15 mouse cellular contexts compared by ENCODE assay signal in genomic region chr15:30383075-30383842, GRCm38 (mm10).
DNase-seq lines count a peak whose midpoint lies in the region; ATAC-seq lines count a peak whose summit lies in the region.
"Had no signal": no experiment of that assay in that cellular context is flagged by ENCODE, and none has a peak within 500 bp of the region (broad histone marks: within the 10 kb centered on the region; RNA-seq: fewer than 3 reads in every experiment).

No protein-coding gene starts in this region.

- no peak overlapping the region for H3K4me2 ChIP-seq in hindbrain, embryonic 15.5 days
- H3K4me2 ChIP-seq in hindbrain, embryonic 16.5 days (ENCODE audit: low read length) = no peak overlapping the region
- no peak overlapping the region for H3K4me2 ChIP-seq in embryonic facial prominence, embryonic 14.5 days (ENCODE audit: low read depth, low read length)
- H3K4me2 ChIP-seq in lung, embryonic 16.5 days (ENCODE audit: low read depth, low read length) = peak overlapping the region; percentile 26; the same call in 1 of the 2 replicates
- no peak overlapping the region for H3K4me2 ChIP-seq in intestine, embryonic 16.5 days (ENCODE audit: low read depth, low read length)
- H3K4me2 ChIP-seq: embryonic facial prominence, embryonic 12.5 days; stomach, embryonic 15.5 days had no signal

- H3K4me1 ChIP-seq in hindbrain, embryonic 15.5 days (replicated peaks) = peaks cover 17% of the 10 kb centered on the region
- H3K4me1 ChIP-seq in hindbrain, embryonic 16.5 days (ENCODE audit: control insufficient read depth, insufficient read depth, low read depth, low read length) = peaks cover 5% of the 10 kb centered on the region; the same call in 1 of the 2 replicates
- peaks cover 5% of the 10 kb centered on the region; the same call in 1 of the 2 replicates for H3K4me1 ChIP-seq in embryonic facial prominence, embryonic 14.5 days (ENCODE audit: control insufficient read depth, insufficient read depth, low read length)
- H3K4me1 ChIP-seq in lung, embryonic 16.5 days (replicated peaks; ENCODE audit: control insufficient read depth, insufficient read depth, low read length) = peaks cover 19% of the 10 kb centered on the region
- no peaks in the 10 kb centered on the region for H3K4me1 ChIP-seq in intestine, embryonic 16.5 days (ENCODE audit: control insufficient read depth, insufficient read depth, low read length)
- H3K4me1 ChIP-seq: embryonic facial prominence, embryonic 12.5 days; stomach, embryonic 15.5 days had no signal

- no peak overlapping the region for H3K4me3 ChIP-seq in hindbrain, embryonic 15.5 days
- H3K4me3 ChIP-seq in hindbrain, embryonic 16.5 days (ENCODE audit: low read length) = no peak overlapping the region
- H3K4me3 ChIP-seq in embryonic facial prominence, embryonic 14.5 days (ENCODE audit: low read depth, low read length) = no peak overlapping the region
- no peak overlapping the region for H3K4me3 ChIP-seq in lung, embryonic 16.5 days (ENCODE audit: low read length)
- no peak overlapping the region for H3K4me3 ChIP-seq in intestine, embryonic 16.5 days (ENCODE audit: low read length)
- H3K4me3 ChIP-seq: embryonic facial prominence, embryonic 12.5 days; gastrocnemius, adult 2 months; stomach, embryonic 15.5 days had no signal

- no peak overlapping the region for H3K9ac ChIP-seq in hindbrain, embryonic 15.5 days
- H3K9ac ChIP-seq in hindbrain, embryonic 16.5 days (ENCODE audit: low read depth, low read length) = no peak overlapping the region
- no peak overlapping the region for H3K9ac ChIP-seq in embryonic facial prominence, embryonic 14.5 days (ENCODE audit: low read depth, low read length)
- H3K9ac ChIP-seq in lung, embryonic 16.5 days (ENCODE audit: low read length) = no peak overlapping the region
- no peak overlapping the region for H3K9ac ChIP-seq in intestine, embryonic 16.5 days (ENCODE audit: low read depth, low read length)
- H3K9ac ChIP-seq: embryonic facial prominence, embryonic 12.5 days; liver, embryonic 14.5 days; stomach, embryonic 15.5 days had no signal

- no peaks in the 10 kb centered on the region for H3K9me3 ChIP-seq in hindbrain, embryonic 15.5 days
- H3K9me3 ChIP-seq in hindbrain, embryonic 16.5 days (ENCODE audit: control insufficient read depth, low read length) = no peaks in the 10 kb centered on the region
- H3K9me3 ChIP-seq in embryonic facial prominence, embryonic 14.5 days (ENCODE audit: control insufficient read depth, low read length) = no peaks in the 10 kb centered on the region
- no peaks in the 10 kb centered on the region for H3K9me3 ChIP-seq in lung, embryonic 16.5 days (ENCODE audit: control insufficient read depth, low read length)
- H3K9me3 ChIP-seq in intestine, embryonic 16.5 days (ENCODE audit: control insufficient read depth, low read length) = no peaks in the 10 kb centered on the region
- H3K9me3 ChIP-seq: embryonic facial prominence, embryonic 12.5 days; stomach, embryonic 15.5 days had no signal

- WGBS in hindbrain, embryonic 15.5 days = 21% methylated on average over 9 of the region's 9 CpGs
- 23% methylated on average over 9 of the region's 9 CpGs for WGBS in hindbrain, embryonic 16.5 days
- 22% methylated on average over 9 of the region's 9 CpGs for WGBS in embryonic facial prominence, embryonic 14.5 days
- 18% methylated on average over 9 of the region's 9 CpGs for WGBS in lung, embryonic 16.5 days
- 31% methylated on average over 9 of the region's 9 CpGs for WGBS in intestine, embryonic 16.5 days

- peak; percentile 92 for DNase-seq in Muller cell, postnatal 12 days (ENCODE audit: inconsistent ontology term)
- DNase-seq in embryonic facial prominence, embryonic 14.5 days (ENCODE audit: low spot score) = peak; percentile 61
- no peak for DNase-seq in thymus, postnatal 36 days
- no peak for DNase-seq in gastrocnemius, postnatal 25 days
- DNase-seq: gastrocnemius, adult 2 months; kidney, postnatal 14 days; right cerebral cortex, postnatal 14 days had no signal

- H3K27ac ChIP-seq in hindbrain, embryonic 15.5 days (replicated peaks) = 0 out of 2 replicates have a peak overlapping the region, but pooled peaks have one; percentile 10
- no peak overlapping the region for H3K27ac ChIP-seq in hindbrain, embryonic 16.5 days (ENCODE audit: low read depth, low read length)
- 0 out of 2 replicates have a peak overlapping the region, but pooled peaks have one; percentile 29 for H3K27ac ChIP-seq in embryonic facial prominence, embryonic 14.5 days (replicated peaks; ENCODE audit: low read depth, low read length)
- peak overlapping the region; percentile 55; the same call in 1 of the 2 replicates for H3K27ac ChIP-seq in lung, embryonic 16.5 days (ENCODE audit: low read length)
- H3K27ac ChIP-seq in intestine, embryonic 16.5 days (ENCODE audit: low read length) = no peak overlapping the region
- H3K27ac ChIP-seq: embryonic facial prominence, embryonic 12.5 days; gastrocnemius, adult 2 months; liver, embryonic 14.5 days; stomach, embryonic 15.5 days had no signal

- no peak for ATAC-seq in hindbrain, embryonic 15.5 days (ENCODE audit: low FRiP score, low read depth)
- no peak for ATAC-seq in hindbrain, embryonic 16.5 days
- ATAC-seq in embryonic facial prominence, embryonic 14.5 days (ENCODE audit: low read depth) = peak; percentile 62; the same call in 1 of the 2 replicates
- peak; percentile 88 for ATAC-seq in lung, embryonic 16.5 days (ENCODE audit: low read depth)
- no peak for ATAC-seq in intestine, embryonic 16.5 days
- ATAC-seq: activated CD4-positive, CD25-positive, alpha-beta regulatory T cell, adult 4 months had no signal

- no peaks in the 10 kb centered on the region for H3K36me3 ChIP-seq in hindbrain, embryonic 15.5 days
- H3K36me3 ChIP-seq in hindbrain, embryonic 16.5 days (ENCODE audit: control insufficient read depth, insufficient read depth, low read length) = no peaks in the 10 kb centered on the region
- no peaks in the 10 kb centered on the region for H3K36me3 ChIP-seq in embryonic facial prominence, embryonic 14.5 days (ENCODE audit: control insufficient read depth, insufficient read depth, low read length)
- H3K36me3 ChIP-seq in lung, embryonic 16.5 days (ENCODE audit: control insufficient read depth, insufficient read depth, low read length) = no peaks in the 10 kb centered on the region
- H3K36me3 ChIP-seq in intestine, embryonic 16.5 days (ENCODE audit: control insufficient read depth, insufficient read depth, low read length) = no peaks in the 10 kb centered on the region
- H3K36me3 ChIP-seq: embryonic facial prominence, embryonic 12.5 days; stomach, embryonic 15.5 days had no signal

- no peaks in the 10 kb centered on the region for H3K27me3 ChIP-seq in hindbrain, embryonic 15.5 days
- H3K27me3 ChIP-seq in hindbrain, embryonic 16.5 days (replicated peaks; ENCODE audit: control insufficient read depth, insufficient read depth, low read length) = no peaks in the 10 kb centered on the region
- H3K27me3 ChIP-seq in embryonic facial prominence, embryonic 14.5 days (replicated peaks; ENCODE audit: control insufficient read depth, insufficient read depth, low read length) = no peaks in the 10 kb centered on the region
- H3K27me3 ChIP-seq in lung, embryonic 16.5 days (ENCODE audit: control insufficient read depth, insufficient read depth, low read depth, low read length) = no peaks in the 10 kb centered on the region
- no peaks in the 10 kb centered on the region for H3K27me3 ChIP-seq in intestine, embryonic 16.5 days (replicated peaks; ENCODE audit: control insufficient read depth, insufficient read depth, low read length)
- H3K27me3 ChIP-seq: embryonic facial prominence, embryonic 12.5 days; stomach, embryonic 15.5 days had no signal

Comparison
In these comparisons a context has a peak if more than half of its experiments do, and no peak if none do; other contexts are left out.
1. H3K27ac ChIP-seq: peak in hindbrain, embryonic 15.5 days (single experiment), embryonic facial prominence, embryonic 14.5 days (single experiment) and lung, embryonic 16.5 days (single experiment); none in hindbrain, embryonic 16.5 days (single experiment) and intestine, embryonic 16.5 days (single experiment).
2. ATAC-seq: peak in embryonic facial prominence, embryonic 14.5 days (single experiment) and lung, embryonic 16.5 days (single experiment); none in hindbrain, embryonic 15.5 days (single experiment), hindbrain, embryonic 16.5 days (single experiment) and intestine, embryonic 16.5 days (single experiment).
3. DNase-seq: peak in Muller cell, postnatal 12 days (single experiment) and embryonic facial prominence, embryonic 14.5 days (single experiment); none in thymus, postnatal 36 days (0 of 2) and gastrocnemius, postnatal 25 days (single experiment).